Mouse (Mus musculus) stomach, adult 2 months (tissue): ENCODE data around the gene Vmn2r71. TPM values are rescaled to one million over a fixed set of nuclear protein-coding genes. Genes with fewer than 3 reads are reported as not detected.

Experiments
- polyA plus RNA-seq: library from polyadenylated mRNA; depleted of rRNA; stranded (reverse); fragments of >200 nt; gene quantifications from 2 replicates; pipeline ENCODE4 v1.2.3, GENCODE M21; 2012; rRNA removed

Gene Vmn2r71
- not detected in 2 replicates for polyA plus RNA-seq

DNA sequence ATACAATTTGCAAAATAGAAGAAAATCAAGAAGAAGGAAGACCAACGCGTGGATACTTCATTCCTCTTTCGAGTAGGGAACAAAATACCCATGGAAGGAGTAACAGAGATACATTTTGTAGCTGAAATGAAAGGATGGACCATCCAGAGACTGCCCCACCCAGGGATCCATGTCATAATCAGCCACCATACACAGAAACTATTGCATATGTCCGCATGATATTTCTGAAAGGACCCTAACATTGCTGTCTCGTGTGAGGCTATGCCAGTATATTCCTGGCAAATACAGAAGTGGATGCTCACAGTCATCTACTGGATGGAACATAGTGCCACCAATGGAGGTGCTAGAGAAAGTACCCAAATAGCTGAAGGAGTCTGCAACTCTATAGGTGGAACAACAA lies at the start of gene Vmn2r71:
Gene Vmn2r71 (plus strand): TSS at position 301 of the 400 bp plus-strand sequence.

DNA sequence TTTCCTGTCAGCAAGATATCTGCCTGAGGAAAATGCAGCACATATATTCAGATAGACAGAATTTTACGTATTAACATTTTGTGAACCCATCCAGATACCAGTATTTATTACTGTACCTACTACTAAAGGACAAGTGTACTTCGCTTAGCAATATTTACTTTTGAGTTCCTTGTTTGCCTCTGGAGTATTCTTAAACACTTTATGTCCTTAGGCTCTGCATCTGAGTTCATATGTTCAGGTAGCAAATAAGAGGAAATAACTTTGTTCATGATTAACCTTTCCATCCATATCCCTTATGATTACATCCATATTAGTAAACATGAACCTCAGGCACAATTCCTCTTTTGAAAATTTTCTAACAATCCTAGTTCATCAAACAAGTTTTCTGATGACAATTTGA lies 6.2 kb downstream of the Vmn2r71 start, which contains the start of gene Vmn2r70:
Gene Vmn2r70 (minus strand): TSS at position 101 of the 400 bp plus-strand sequence.

Other genes starting within 250 kb of the Vmn2r71 start
- gene Vmn2r69, start 147.2 kb upstream of the Vmn2r71 start, polyA plus RNA-seq, result not detected in 2 replicates
- not detected in 2 replicates for gene Vmn2r70, start 6.1 kb downstream of the Vmn2r71 start, polyA plus RNA-seq
- gene Vmn2r72, start 192.0 kb downstream of the Vmn2r71 start, polyA plus RNA-seq, result not detected in 2 replicates